Mouse (Mus musculus): ENCODE measurements at regions not wholly inside any gene's neighbourhood (a gene's known extent, or its start where the extent isn't known, plus 50 kb on each side); places are given as distances from the start of the nearest gene placed in this dataset.

DNA sequence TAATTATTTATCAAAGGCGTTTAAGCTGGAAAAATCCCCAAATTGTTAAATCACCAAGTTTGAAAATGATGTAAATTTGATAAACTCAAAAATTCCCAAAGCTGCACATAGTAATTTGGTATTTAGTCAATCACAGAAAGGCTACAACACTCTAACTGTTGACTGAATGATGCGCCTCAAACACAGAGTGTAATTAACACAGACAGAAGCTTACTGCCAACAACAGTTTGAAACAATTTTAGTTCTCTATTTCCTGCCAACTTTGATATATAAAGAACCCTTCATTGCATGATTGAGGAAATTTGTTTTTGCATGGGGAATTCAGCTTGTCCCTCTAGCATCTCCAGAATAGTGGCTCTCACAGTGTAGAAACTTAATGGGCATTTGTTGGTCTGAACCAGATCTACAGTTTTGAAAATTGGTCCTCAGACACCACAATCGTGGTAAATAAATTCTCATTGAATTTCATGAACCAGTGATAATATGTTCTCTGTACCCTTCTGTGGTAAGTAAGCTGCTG, 181.6 kb upstream of the Fam92a start:
- no peak for TF ChIP-seq POLR2A (IDR thresholded peaks at IDR 0.05; ENCODE audit: low read depth, low read length)
- no peak for TF ChIP-seq CTCF (IDR thresholded peaks at IDR 0.05; ENCODE audit: borderline replicate concordance, insufficient read depth, low read length)

Measured in embryonic fibroblast, embryonic 13.5 days (primary cell).